Mouse (Mus musculus): ENCODE data around the gene Gbx2.

Gene Gbx2

DNA sequence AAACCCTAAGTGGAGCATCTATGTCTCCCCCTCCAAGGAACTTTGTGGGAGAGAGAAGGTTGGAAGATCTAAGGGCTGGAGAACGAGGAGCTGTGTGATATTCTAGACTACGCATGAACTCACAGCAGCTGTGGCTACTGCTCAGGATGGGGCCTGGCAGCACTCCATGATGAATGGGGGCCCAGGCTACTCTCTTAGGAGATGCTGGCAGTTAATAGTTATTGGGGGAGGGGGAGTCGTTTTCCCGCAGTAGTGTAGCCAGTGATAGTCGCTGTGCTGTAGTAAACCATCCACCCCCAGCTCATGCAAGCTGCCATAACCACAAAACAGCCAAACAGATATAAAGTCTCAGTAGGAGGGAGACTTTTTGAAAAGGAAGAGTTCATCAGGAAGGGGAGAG lies 18.6 kb downstream of the Gbx2 start:
- in situ Hi-C loops (cut with MboI), result no loop called here

DNA sequence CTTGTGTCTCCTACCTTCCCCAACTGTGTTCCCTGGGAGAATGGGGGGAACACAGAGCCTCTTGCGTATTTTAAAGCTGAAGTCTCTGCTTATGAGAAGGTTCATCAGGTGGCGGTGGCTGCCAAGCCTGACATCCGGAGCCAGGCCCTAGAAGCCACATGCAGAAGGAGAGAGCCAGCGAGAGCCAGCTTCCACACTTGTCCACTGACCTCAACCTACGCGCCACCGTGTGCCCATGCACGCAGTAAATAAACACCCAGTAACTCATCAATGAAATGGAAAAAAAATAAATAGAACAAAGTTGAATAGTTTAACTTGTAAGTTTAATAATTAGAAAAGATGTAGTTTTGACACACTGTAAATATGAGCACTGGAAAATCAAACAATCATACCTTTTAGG lies 21.2 kb downstream of the Gbx2 start:
- in situ Hi-C loops (cut with MboI), result no loop called here

DNA sequence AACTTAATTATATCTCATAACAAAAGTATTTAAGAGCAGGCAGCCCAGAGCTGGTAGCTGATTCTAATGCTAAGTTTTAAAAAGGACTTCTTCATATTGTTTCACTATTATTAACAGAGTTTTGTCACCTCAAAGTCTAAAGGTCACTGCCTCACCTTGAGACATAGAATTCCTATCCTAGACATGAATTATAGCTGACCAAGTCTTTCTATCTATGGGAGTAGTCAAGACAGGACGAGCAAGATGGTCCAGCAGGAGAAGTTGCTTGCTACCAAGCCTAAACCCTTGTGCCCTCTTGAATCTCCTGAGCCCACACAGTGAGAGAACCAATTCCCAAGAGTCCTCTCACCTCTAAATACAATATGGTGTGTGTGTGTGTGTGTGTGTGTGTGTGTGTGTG lies 28.3 kb downstream of the Gbx2 start:
- in situ Hi-C loops (cut with MboI), result no loop called here

DNA sequence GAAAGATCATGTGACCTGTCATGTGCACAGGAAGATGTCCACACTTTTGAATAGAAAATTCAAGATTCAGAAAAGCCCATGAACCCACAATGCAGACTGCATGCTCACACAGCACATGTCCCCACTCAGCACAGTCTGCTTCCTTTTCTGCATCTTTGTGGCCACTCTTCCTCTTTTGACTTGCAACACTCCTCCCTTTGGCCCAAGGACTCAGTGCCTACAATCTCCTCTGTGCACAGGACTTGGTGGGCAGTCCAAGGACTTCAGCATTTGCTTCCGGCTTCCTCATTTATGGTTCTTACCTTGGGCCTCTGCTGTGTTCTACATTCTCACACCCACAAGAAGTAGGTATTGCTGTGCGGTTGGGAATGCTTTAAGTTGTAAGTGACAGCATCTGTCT lies 28.7 kb downstream of the Gbx2 start:
- in situ Hi-C loops (cut with MboI), result no loop called here

DNA sequence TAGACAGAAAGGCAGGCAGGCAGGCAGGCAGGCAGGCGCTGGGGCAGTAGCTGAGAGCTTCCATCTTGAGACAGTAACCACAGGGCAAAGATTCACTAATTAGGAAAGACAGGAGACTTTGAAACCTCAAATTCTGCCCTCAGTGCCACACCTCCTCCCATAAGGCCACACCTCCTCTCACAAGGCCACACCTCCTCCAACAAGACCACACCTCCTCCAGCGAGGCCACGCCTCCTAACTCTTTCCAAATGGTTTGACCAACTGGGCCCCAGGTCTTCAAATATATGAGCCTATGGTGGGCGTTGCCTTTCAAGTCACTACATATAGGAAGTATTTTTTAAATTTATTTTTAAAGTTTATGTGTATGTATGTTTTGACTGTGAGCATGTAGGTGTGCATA lies 29.6 kb downstream of the Gbx2 start:
- in situ Hi-C loops (cut with MboI), result no loop called here

DNA sequence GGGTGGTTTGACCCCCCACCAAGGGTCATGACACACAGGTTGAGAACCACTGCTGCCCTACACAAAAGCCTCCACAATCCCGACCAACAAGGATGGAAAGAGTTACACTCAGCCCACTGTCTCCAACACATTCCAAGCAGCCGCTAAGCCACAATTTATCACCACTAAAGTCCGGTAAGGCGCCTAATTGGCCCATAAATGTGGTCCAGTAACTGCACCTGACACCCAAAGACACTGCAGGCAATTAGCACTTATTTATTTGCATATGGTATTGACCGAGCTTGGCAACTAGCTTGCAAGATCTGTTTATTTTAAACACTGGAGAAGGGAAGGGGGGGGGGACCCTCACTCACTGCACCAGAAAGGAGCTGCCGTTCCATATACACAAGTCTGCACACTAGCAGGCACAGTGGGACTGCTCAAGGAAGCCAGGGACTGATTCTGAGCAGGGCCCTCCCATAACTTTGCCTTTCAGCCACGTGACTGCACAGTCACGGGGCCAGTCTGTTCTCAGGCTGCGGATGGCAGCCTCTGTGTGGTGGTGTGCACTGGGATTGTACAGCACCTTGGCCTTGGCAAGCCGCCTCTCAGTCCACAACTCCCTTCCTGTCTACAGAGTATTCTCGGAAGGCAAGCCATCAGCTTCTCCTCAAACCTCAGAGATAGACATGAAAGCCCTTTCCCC lies 31.1 kb downstream of the Gbx2 start:
- in situ Hi-C loops (cut with MboI), result no loop called here

DNA sequence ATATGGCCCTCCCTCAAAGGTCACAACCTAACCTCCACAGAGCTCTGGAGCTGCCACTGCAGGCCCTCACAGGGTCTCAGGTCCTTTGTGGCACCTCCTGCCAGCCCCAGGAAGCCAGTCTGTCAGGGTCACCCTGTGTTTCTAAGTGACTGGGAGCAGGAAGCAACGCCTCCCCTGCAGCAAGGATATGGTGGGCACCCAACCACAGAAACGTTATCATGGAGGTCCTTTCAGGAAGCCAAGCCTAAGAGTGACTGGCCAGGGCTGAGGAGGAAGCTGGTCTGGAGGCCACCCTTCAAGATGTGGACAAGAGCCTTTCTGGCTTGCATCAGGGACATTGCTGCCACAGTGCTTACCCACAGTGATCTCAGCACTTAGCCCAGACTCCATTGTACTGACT lies 31.9 kb downstream of the Gbx2 start:
- in situ Hi-C loops (cut with MboI), result no loop called here

DNA sequence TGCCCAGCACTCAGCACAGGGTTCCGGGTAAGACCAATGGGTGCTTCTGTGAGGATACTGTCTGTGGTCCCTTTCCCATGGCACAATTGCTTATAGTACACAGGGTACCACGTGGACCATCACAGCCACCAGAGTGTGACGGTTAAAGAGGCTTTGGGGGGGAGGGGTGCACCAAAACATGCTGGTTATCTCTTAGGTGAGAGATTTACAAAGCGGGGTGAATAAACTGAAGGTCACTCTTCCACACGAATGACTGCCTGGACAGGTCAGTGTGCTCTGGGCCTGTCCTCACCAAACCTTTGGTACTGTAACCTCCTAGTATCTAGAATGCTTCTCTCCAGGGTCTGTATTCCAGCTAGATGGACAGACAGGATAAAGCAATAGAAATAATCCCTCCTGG lies 35.2 kb downstream of the Gbx2 start:
- in situ Hi-C loops (cut with MboI), result no loop called here

DNA sequence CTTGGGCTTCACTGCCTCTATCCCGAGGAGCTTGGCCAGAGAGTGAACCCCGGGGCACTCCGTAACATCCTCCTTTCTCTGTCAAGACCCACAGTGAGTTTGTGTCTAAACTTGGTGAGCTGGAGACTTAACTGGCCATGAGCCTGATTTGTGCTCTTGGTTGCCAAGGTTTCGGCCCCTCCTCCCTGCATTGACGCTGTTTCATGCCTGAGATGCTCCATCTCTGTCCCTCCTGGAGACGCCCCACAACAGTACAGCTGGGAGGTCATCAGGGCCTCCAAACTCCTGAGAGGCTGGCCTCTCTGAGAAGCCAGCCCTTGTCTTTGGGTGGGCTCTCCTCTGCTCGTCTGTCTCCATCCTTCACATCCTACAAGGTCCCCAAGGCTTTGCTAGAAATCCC lies 38.7 kb downstream of the Gbx2 start:
- in situ Hi-C loops (cut with MboI), result no loop called here

DNA sequence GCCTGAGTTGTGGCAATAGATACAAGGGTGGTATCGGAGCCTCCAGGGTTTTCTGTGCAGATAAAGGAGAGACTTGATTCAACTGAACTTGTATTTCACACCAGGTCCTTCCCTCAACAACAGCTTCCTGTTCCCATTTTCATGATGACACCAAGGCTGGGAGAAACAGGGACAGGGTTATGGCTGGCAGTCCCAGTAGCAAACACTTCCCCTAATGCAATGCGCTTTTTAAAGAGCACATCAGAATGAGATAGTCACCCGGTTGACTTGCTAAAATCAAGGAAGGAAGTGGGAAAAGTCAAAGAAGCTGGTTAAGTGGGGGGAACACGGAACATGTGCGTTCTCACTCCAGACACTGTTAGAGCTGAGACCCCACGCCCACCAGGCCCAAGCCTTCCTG lies 39.6 kb downstream of the Gbx2 start:
- in situ Hi-C loops (cut with MboI), result no loop called here

DNA sequence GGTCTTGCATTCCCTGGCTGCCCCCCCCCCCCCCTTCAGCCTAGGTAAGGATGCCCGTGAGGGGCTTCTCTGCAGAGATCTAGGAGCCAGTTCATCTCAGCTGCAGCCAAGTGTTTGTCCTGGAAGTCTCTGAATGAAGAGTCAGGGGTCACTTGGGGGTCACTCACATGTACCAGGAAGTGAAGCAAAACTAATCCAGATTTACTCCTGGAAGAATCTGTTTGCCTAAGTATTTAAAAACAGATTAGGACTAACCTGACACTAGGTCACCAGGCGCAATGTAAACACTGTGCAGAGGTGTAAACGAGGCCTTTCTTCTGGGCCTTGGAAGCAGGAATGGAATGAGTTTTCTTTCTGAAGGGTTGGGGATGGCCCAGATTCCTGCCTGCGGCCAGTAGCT lies 45.3 kb downstream of the Gbx2 start:
- in situ Hi-C loops (cut with MboI), result no loop called here

DNA sequence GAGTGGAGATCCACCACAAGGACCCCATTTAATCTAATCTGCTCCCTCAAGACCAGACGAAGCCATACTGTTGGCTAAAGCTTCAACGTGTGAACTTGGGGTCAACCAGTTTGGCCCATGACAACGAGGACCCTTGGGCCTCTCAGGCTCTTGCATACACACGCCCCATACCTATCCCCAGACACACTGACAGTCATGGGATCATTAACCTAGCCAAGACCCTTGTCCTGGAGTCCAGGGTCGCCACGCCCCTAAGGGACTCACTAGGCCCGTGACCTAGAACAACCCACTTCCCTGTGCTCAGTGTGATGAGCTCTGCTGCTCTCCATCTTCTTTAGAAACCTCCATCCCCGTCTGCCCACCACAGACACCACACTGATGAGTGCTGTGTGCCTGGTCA lies 46.6 kb downstream of the Gbx2 start:
- in situ Hi-C loops (cut with MboI), result no loop called here

DNA sequence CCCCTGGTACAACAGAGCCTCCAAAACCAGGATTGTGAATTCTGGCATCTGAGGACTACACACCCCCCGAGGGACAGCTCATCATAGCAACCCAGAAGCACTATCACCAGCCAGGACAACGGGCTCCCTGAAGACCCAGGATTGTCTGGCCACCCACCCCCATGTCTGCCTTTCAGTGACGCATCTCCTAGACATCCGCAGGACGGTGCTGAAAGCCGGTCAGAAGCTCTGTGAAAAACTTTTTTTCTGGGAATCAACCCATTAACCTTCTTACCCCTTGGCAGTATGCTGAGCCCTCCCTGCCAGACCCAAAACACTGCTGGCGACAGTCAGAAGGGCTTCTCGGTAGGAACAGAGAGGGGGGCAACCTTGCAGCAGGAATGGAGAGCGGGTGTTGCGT lies 50.1 kb downstream of the Gbx2 start:
- in situ Hi-C loops (cut with MboI), result no loop called here

DNA sequence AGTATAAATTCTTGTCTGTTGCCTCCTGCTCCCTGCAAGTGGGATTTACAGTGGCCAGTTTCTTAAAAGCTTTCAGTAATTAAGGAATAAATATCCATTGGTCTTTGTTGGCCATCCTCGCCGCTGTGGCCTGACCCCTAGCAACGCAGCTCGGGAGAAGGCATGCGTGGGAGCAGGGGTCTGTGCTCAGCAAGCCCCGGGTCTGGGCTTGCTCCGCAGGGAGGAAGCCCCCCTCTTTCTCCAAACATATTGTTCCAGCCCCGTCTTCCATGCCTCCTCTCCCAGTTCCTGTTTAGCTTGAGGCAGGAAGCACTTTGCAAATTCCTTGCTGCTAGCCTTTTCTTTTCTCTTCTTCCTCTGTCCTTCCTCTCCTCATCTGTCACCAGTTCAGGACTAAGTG lies 50.8 kb downstream of the Gbx2 start:
- in situ Hi-C loops (cut with MboI), result no loop called here

DNA sequence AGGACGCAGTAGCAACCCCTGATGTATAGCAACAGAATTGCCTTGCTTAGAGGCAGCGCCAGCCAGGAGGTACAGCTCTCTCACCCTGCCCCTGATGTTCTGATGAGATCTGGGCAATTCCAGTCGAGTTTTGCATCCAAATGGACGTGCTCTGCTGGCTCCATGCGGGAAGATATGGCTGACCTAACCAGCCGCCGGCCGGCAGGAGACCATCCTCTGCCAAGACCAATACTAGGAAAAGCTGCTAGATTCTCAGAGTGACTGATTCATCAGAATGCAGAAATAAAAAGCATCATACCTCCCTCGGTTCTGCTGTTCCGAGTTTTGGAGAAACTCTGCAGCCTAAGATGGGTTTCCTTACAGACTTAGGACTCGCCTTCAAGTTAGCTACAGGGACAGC lies 52.5 kb downstream of the Gbx2 start:
- in situ Hi-C loops (cut with MboI), result no loop called here
